Mouse (Mus musculus) gastrocnemius, adult 2 months (tissue): ENCODE measurements around the gene Sgip1. TPM values are rescaled to one million over a fixed set of nuclear protein-coding genes. Genes with fewer than 3 reads are reported as not detected.

Experiments used
- DNase-seq: peaks from one replicate; pipeline ENCODE4 v3.0.0; 2022
- H3K27ac ChIP-seq: fragments of 200-600 bp; 2 replicates; pipeline ENCODE4 v1.8.1; 2022; ENCODE audit warnings: mild to moderate bottlenecking
- H3K4me3 ChIP-seq: fragments of 200-600 bp; 2 replicates; pipeline ENCODE4 v1.8.1; 2022; ENCODE audit warnings: mild to moderate bottlenecking, moderate library complexity
- CTCF ChIP-seq: fragments of 200-600 bp; IDR thresholded peaks from 2 replicates; pipeline ENCODE4 v1.8.1; 2022; ENCODE audit warnings: antibody characterized with exemption, mild to moderate bottlenecking, moderate library complexity
- intact Hi-C: fragments of 180-260 bp; cut with DNase I; formaldehyde crosslinking; loops from one replicate; pipeline ENCODE4 v1.15.1; 2025
- total RNA-seq, 2 experiments: library from RNA; stranded (reverse); gene quantifications; 2 replicates each; pipeline ENCODE4 v1.2.3; 2021

Sgip1 gene
- total RNA-seq, 2 experiments from 2014 or later: 1.8 to 2.4 TPM

DNA sequence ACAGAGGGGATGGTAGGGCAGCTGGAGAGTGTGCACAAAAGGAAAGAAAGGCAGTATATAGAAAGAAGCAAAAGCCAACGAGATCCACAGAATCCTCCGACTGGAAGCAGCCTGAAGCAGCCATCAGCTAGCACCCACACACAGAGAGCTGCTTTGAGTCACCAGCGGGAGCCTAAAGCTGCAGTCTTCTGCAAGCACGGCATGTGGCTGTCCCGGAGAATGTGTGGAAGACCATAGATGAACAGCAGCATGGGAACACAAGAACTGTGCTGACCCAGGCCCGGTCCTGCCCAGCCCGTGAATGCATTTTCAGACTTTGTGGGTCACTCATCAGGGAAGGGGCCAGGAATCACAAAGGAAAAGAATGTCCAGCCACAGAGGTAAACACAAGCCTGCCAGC, 115.0 kb downstream of the Sgip1 start:
- no peak for DNase-seq
- H3K27ac ChIP-seq: no peak overlapping the region
- no peak for TF ChIP-seq CTCF
- H3K4me3 ChIP-seq: no peak overlapping the region
- intact Hi-C loops: no loop called here

GRCm38 (mm10) chr4:102859259-102860194, 118.4 kb downstream of the Sgip1 start:
- H3K27ac ChIP-seq: no peak overlapping the region
- DNase-seq: no peak
- no peak overlapping the region for H3K4me3 ChIP-seq
- intact Hi-C loops: no loop called here
- peak; percentile 25; the same call in 1 of the 2 replicates for TF ChIP-seq CTCF

GRCm38 (mm10) chr4:102862751-102863710, 121.9 kb downstream of the Sgip1 start:
- TF ChIP-seq CTCF: no peak
- Histone ChIP-seq H3K4me3 (no peak overlapping the region), H3K27ac (no peak overlapping the region)
- no peak for DNase-seq
- intact Hi-C loops: no loop called here

- H3K4me3 ChIP-seq: no peak overlapping the region
- intact Hi-C loops: no loop called here
- TF ChIP-seq CTCF: no peak
- no peak for DNase-seq
- no peak overlapping the region for H3K27ac ChIP-seq
These were observed 125.4 kb downstream of the Sgip1 start for GRCm38 (mm10) chr4:102866531-102866930.

DNA sequence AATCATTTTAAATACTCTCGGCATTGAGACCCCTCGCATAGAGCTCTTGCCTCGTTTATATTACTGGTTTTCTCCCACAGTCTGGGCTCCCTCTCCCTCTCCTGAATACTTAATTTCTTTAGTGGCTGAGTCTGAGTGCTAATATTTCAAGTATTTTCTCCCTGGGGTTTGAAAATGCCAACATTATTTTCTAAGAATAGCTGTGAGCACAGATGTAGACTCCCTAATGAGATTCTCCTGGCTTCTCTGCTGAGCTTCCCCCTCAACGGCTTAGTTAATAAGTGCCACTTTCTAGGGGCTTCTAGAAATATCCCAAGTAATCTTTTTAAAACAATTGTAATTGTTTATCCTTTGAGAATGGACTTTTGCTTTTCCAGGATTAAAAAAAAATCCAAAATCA, 130.2 kb downstream of the Sgip1 start:
- no peak for TF ChIP-seq CTCF
- DNase-seq: no peak
- H3K27ac ChIP-seq: no peak overlapping the region
- intact Hi-C loops: no loop called here
- H3K4me3 ChIP-seq: no peak overlapping the region

DNA sequence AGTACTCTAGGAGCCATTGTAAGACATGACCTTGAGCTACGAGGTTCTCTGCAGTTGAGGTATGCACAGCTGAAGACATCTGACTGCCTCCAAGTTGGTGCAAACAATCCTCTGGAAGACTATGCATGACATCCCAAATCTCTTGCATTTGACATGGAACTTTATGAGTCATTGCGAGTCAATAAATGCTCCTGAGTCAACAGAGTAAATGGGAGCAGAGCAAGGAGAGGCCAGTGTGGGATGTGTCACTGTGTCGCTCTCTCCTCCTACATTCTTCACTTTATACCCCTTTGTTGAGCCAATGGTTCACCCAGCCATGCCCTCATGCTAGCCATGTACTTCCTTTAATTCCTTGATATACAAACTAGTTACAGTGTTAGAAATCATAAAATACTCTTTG, 142.0 kb downstream of the Sgip1 start:
- no peak for DNase-seq
- Histone ChIP-seq H3K4me3 (no peak overlapping the region), H3K27ac (no peak overlapping the region)
- no peak for TF ChIP-seq CTCF
- intact Hi-C loops: no loop called here

GRCm38 (mm10) chr4:102884228-102884627, 143.1 kb downstream of the Sgip1 start:
- TF ChIP-seq CTCF: no peak
- DNase-seq: no peak
- intact Hi-C loops: no loop called here
- Histone ChIP-seq H3K27ac (no peak overlapping the region), H3K4me3 (no peak overlapping the region)

GRCm38 (mm10) chr4:102886459-102886858, 145.4 kb downstream of the Sgip1 start:
- intact Hi-C loops: no loop called here
- TF ChIP-seq CTCF: no peak
- no peak overlapping the region for H3K27ac ChIP-seq
- no peak overlapping the region for H3K4me3 ChIP-seq
- DNase-seq: no peak

DNA sequence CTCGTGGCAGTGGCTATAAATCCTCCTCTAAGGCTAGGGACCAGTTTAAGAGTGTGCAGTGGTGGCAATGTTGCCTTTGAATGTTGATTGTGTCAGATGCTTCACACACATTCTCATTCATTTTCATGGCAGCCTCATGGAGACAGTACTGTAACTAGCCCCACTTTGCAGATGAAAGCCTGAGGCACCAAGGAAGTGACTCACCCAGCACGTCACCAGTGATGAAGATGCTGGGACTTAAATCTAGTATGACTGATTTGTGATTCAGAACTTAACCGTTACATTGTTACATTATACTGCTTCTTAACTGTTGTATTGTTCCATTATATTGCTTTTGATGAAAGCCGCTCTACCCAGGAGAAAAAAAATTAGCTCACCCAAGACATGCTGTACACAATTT, 145.8 kb downstream of the Sgip1 start:
- intact Hi-C loops: no loop called here
- no peak for DNase-seq
- Histone ChIP-seq H3K4me3 (no peak overlapping the region), H3K27ac (no peak overlapping the region)
- TF ChIP-seq CTCF: no peak

DNA sequence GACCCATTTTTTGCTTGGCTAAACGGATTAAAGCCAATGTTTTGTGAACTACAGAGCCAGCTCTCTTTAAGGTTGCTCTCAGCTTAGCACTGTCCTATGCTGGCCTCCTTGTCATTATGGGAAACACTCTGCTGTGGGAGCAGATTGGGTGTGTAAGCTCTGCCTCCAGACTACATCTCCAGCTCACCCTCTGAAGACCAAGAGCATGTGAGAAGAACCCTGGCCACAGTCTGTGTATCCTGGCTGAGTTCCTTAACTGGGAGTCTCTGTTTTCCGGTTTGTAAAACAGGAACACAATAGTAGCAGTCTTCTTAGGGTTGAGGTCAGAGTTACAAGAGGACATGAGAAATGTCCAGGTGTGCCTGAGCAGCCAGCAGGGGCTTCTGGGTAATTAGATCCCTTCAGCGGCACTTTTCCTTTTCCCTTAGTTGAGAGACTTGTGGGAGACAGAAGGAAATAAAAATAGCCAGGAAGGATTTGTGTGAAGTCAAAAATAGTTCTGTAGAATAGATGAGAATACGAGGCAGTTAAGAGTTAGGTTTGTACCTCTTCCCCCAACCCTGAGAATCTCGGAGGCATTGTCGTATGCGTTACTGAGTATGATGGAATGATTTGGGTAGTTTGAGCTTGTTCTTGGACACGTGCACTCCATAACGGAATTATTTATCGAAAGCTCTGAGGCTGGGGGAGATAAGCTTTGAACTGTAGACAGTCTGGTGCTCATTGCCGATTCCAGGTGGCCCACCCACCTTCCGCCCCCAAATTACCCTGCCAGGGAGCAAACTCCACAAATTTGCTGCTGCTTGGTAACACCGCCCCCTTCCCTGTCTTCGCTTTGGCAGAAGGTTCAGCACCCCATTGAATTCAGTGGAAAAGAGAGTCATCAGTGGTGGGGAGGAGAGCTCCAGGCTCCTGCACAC, 146.9 kb downstream of the Sgip1 start:
- DNase-seq: no peak
- intact Hi-C loops: no loop called here
- no peak for TF ChIP-seq CTCF
- Histone ChIP-seq H3K4me3 (no peak overlapping the region), H3K27ac (no peak overlapping the region)

GRCm38 (mm10) chr4:102895866-102896265, 154.8 kb downstream of the Sgip1 start:
- H3K4me3 ChIP-seq: no peak overlapping the region
- intact Hi-C loops: no loop called here
- no peak for TF ChIP-seq CTCF
- H3K27ac ChIP-seq: no peak overlapping the region
- no peak for DNase-seq

DNA sequence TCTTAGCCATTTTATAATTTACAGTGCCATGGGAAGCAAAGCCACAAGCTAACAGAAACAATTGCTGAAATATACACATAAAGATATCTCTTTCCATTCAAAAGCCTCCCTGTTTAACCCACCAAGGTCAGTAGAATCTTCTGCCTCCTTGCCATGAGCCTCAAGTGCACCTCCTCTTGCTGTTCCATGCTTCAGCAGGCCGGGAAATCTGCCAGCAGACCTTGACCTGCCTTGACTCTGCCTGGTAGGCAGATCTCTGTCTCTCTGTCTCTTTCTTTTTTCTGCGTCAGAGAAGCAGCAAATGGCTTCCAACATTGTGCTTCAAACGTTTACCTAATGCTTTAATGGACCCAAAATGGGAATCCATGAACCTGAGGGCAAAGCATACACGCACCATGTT, 157.9 kb downstream of the Sgip1 start:
- no peak for DNase-seq
- Histone ChIP-seq H3K27ac (no peak overlapping the region), H3K4me3 (no peak overlapping the region)
- intact Hi-C loops: no loop called here
- TF ChIP-seq CTCF: no peak
